Comparison of ENCODE assay signal across 8 mouse cellular contexts in genomic region chrX:134319153-134319932, GRCm38 (mm10). TPM values are rescaled to one million over a fixed set of nuclear protein-coding genes. Genes with fewer than 3 reads are reported as not detected.
A peak's percentile ranks its signal among the peaks of the same experiment; 100 is the strongest.
DNase-seq lines count a peak whose midpoint lies in the region; ATAC-seq and TF ChIP-seq lines count a peak whose summit lies in the region.
"Had no signal": no experiment of that assay in that cellular context is flagged by ENCODE, and none has a peak within 500 bp of the region (broad histone marks: within the 10 kb centered on the region; RNA-seq: fewer than 3 reads in every experiment).

No protein-coding gene starts in this region.

- H3K4me2 ChIP-seq in kidney, embryonic 14.5 days (replicated peaks; ENCODE audit: low read depth, low read length), result no peak overlapping the region

- no peak for TF ChIP-seq CTCF in G1E (IDR thresholded peaks at IDR 0.05; ENCODE audit: low read depth, low read length)

- no peaks in the 10 kb centered on the region for H3K27me3 ChIP-seq in kidney, embryonic 14.5 days (ENCODE audit: control insufficient read depth, insufficient read depth, low read length)
- no peaks in the 10 kb centered on the region for H3K27me3 ChIP-seq in G1E (ENCODE audit: insufficient read depth, low read length)

- H3K36me3 ChIP-seq in kidney, embryonic 14.5 days (ENCODE audit: control insufficient read depth, insufficient read depth, low read length), result peaks cover 11% of the 10 kb centered on the region; the same call in 1 of the 2 replicates
- peaks cover 69% of the 10 kb centered on the region for H3K36me3 ChIP-seq in G1E (replicated peaks)

- WGBS in kidney, embryonic 14.5 days, result 78% methylated on average over 2 of the region's 2 CpGs

- H3K4me3 ChIP-seq in kidney, embryonic 14.5 days (ENCODE audit: low read length), result no peak overlapping the region
- H3K4me3 ChIP-seq in G1E (ENCODE audit: low read depth, low read length), result no peak overlapping the region

- DNase-seq in kidney, adult 11 months, result peak; percentile 14
- DNase-seq in B cell, adult 2 months, result peak; percentile 42 to 56
- no peak for DNase-seq in G1E (ENCODE audit: low spot score)
- DNase-seq in retina, embryonic 14.5 days (ENCODE audit: low spot score), result peak; percentile 46
- no peak for DNase-seq in urinary bladder, postnatal 4 days (ENCODE audit: low spot score in 2 of 2)

- no peaks in the 10 kb centered on the region for H3K9me3 ChIP-seq in kidney, embryonic 14.5 days (ENCODE audit: control insufficient read depth, low read length)
- no peaks in the 10 kb centered on the region for H3K9me3 ChIP-seq in G1E (replicated peaks)

- H3K4me1 ChIP-seq in kidney, embryonic 14.5 days (ENCODE audit: control insufficient read depth, insufficient read depth, low read length), result no peaks in the 10 kb centered on the region
- no peaks in the 10 kb centered on the region for H3K4me1 ChIP-seq in G1E (ENCODE audit: insufficient read depth, low read depth, low read length)

- H3K27ac ChIP-seq in kidney, embryonic 14.5 days (ENCODE audit: low read depth, low read length), result no peak overlapping the region
- H3K27ac ChIP-seq: macrophage had no signal

- no peak overlapping the region for H3K9ac ChIP-seq in kidney, embryonic 14.5 days (ENCODE audit: low read depth, low read length)

- no peak for ATAC-seq in kidney, embryonic 14.5 days (ENCODE audit: low FRiP score, low TSS enrichment)
- ATAC-seq in G1E (ENCODE audit: extremely low read depth, insufficient number of reproducible peaks, low FRiP score, poor library complexity, severe bottlenecking), result peak; percentile 22; the same call in 1 of the 2 replicates
- ATAC-seq in inflammation-experienced regulatory T-cells, adult 6 months, result peak; percentile 76

RNA-seq across cellular contexts. Expression of gene Cenpi, which starts 11.5 kb away (rescaled TPM):
- polyA plus RNA-seq in kidney, embryonic 14.5 days (2014; fragmentation: Nextera tagmentation; extraction: Ambion mirVana), result 42.2 and 43.1 TPM in 2 replicates
- total RNA-seq in G1E (2014; fragmentation: Nextera tagmentation), result 37.9 and 45.8 TPM in 2 replicates
- 42.6 and 44.7 TPM in 2 replicates for total RNA-seq in G1E (2017)
- polyA plus RNA-seq in G1E (2012), result 0.47 and 0.86 TPM in 2 replicates
- polyA plus RNA-seq in inflammation-experienced regulatory T-cells, adult 6 months (2017; shearing (Covaris generic)), result 10 to 100 TPM in 1 of 3 experiments, 1 to 10 TPM in 2; 1.8 to 14.2 (median 2.6) TPM

RNA-seq across cellular contexts. Expression of gene Tmem35a, which starts 24.3 kb away (rescaled TPM):
- 7.9 and 8.9 TPM in 2 replicates for polyA plus RNA-seq in kidney, embryonic 14.5 days (2014; fragmentation: Nextera tagmentation; extraction: Ambion mirVana)
- total RNA-seq in G1E (2014; fragmentation: Nextera tagmentation), result not detected in 2 replicates
- total RNA-seq in G1E (2017), result 0.06 TPM in 1 of 2 replicates, not detected in the other
- polyA plus RNA-seq in G1E (2012), result not detected in 2 replicates
- not detected for polyA plus RNA-seq in inflammation-experienced regulatory T-cells, adult 6 months (2017; shearing (Covaris generic))
- polyA plus RNA-seq: macrophage had no signal

RNA-seq across cellular contexts. Expression of gene Trmt2b, which starts 42.6 kb away (rescaled TPM):
- polyA plus RNA-seq in kidney, embryonic 14.5 days (2014; fragmentation: Nextera tagmentation; extraction: Ambion mirVana), result 11.5 and 18.7 TPM in 2 replicates
- 27.0 and 34.8 TPM in 2 replicates for total RNA-seq in G1E (2014; fragmentation: Nextera tagmentation)
- total RNA-seq in G1E (2017), result 37.5 and 39.2 TPM in 2 replicates
- 0.89 and 1.6 TPM in 2 replicates for polyA plus RNA-seq in G1E (2012)
- polyA plus RNA-seq in inflammation-experienced regulatory T-cells, adult 6 months (2017; shearing (Covaris generic)), result 10 to 100 TPM; 19.9 to 24.3 (median 22.8) TPM

Comparison
In these comparisons a context has a peak if more than half of its experiments do, and no peak if none do; other contexts are left out.
1. DNase-seq: peak in kidney, adult 11 months (single experiment), B cell, adult 2 months (2 of 2) and retina, embryonic 14.5 days (single experiment); none in G1E (single experiment) and urinary bladder, postnatal 4 days (0 of 2).